Mouse (Mus musculus): ENCODE measurements at regions not wholly inside any gene's neighbourhood (a gene's known extent, or its start where the extent isn't known, plus 50 kb on each side); places are given as distances from the start of the nearest gene placed in this dataset.

- DNase-seq (ENCODE audit: low spot score in 2 of 2), result peak in 1 of 2 experiments; percentile 70
Measured at GRCm38 (mm10) chr13:103683169-103683568, 91.2 kb downstream of the Srek1 start.

GRCm38 (mm10) chr13:103680740-103681139, 93.7 kb downstream of the Srek1 start:
- DNase-seq (ENCODE audit: low spot score in 2 of 2), result no peak

- DNase-seq (ENCODE audit: low spot score in 2 of 2), result no peak
Measured at GRCm38 (mm10) chr13:103680052-103680451, 94.4 kb downstream of the Srek1 start.

GRCm38 (mm10) chr13:103676831-103677230, 97.6 kb downstream of the Srek1 start:
- DNase-seq (ENCODE audit: low spot score in 2 of 2), result no peak

- DNase-seq (ENCODE audit: low spot score in 2 of 2), result no peak
Measured at GRCm38 (mm10) chr13:103676221-103676620, 98.2 kb downstream of the Srek1 start.

- peak in 1 of 2 experiments; percentile 48 for DNase-seq (ENCODE audit: low spot score in 2 of 2)
Measured at GRCm38 (mm10) chr13:103670611-103671010, 103.8 kb downstream of the Srek1 start.

- no peak for DNase-seq (ENCODE audit: low spot score in 2 of 2)
Measured at GRCm38 (mm10) chr13:103669856-103670255, 104.6 kb downstream of the Srek1 start.

- DNase-seq (ENCODE audit: low spot score in 2 of 2), result no peak
Measured at GRCm38 (mm10) chr13:103667749-103668148, 106.7 kb downstream of the Srek1 start.

GRCm38 (mm10) chr13:103660248-103660996, 114.0 kb downstream of the Srek1 start:
- no peak for DNase-seq (ENCODE audit: low spot score in 2 of 2)

GRCm38 (mm10) chr13:103655966-103656365, 118.4 kb downstream of the Srek1 start:
- DNase-seq (ENCODE audit: low spot score in 2 of 2), result no peak

GRCm38 (mm10) chr13:103653216-103653615, 121.2 kb downstream of the Srek1 start:
- no peak for DNase-seq (ENCODE audit: low spot score in 2 of 2)

- DNase-seq (ENCODE audit: low spot score in 2 of 2), result peak in 1 of 2 experiments; percentile 11
Measured at GRCm38 (mm10) chr13:103649383-103649782, 125.0 kb downstream of the Srek1 start.

GRCm38 (mm10) chr13:103648016-103648415, 126.4 kb downstream of the Srek1 start:
- DNase-seq (ENCODE audit: low spot score in 2 of 2), result no peak

- peak in 1 of 2 experiments; percentile 43 for DNase-seq (ENCODE audit: low spot score in 2 of 2)
Measured at GRCm38 (mm10) chr13:103646035-103646434, 128.4 kb downstream of the Srek1 start.

- DNase-seq (ENCODE audit: low spot score in 2 of 2), result peak; percentile 13 to 64
Measured at GRCm38 (mm10) chr13:103643993-103644722, 130.2 kb downstream of the Srek1 start.

GRCm38 (mm10) chr13:103643486-103643885, 130.9 kb downstream of the Srek1 start:
- DNase-seq (ENCODE audit: low spot score in 2 of 2), result no peak

- DNase-seq (ENCODE audit: low spot score in 2 of 2), result no peak
Measured at GRCm38 (mm10) chr13:103642542-103643375, 131.6 kb downstream of the Srek1 start.

GRCm38 (mm10) chr13:103638038-103638437, 136.4 kb downstream of the Srek1 start:
- no peak for DNase-seq (ENCODE audit: low spot score in 2 of 2)

- no peak for DNase-seq (ENCODE audit: low spot score in 2 of 2)
Measured at GRCm38 (mm10) chr13:103637414-103637813, 137.0 kb downstream of the Srek1 start.

GRCm38 (mm10) chr13:103636595-103636994, 137.8 kb downstream of the Srek1 start:
- DNase-seq (ENCODE audit: low spot score in 2 of 2), result no peak

- DNase-seq (ENCODE audit: low spot score in 2 of 2), result no peak
Measured at GRCm38 (mm10) chr13:103623810-103624209, 150.6 kb downstream of the Srek1 start.

GRCm38 (mm10) chr13:103623319-103623718, 151.1 kb downstream of the Srek1 start:
- no peak for DNase-seq (ENCODE audit: low spot score in 2 of 2)

Data from layer of hippocampus, adult 18-20 months (tissue).